In genomic region chr1:139346602-139347371, GRCm38 (mm10) we compare ENCODE assay signal across 8 mouse cellular contexts. TPM values are rescaled to one million over a fixed set of nuclear protein-coding genes. Genes with fewer than 3 reads are reported as not detected.
DNase-seq lines count a peak whose midpoint lies in the region; ATAC-seq and TF ChIP-seq lines count a peak whose summit lies in the region.

No protein-coding gene starts in this region.

- H3K4me2 ChIP-seq in embryonic facial prominence, embryonic 14.5 days (ENCODE audit: low read depth, low read length), result no peak overlapping the region
- no peak overlapping the region for H3K4me2 ChIP-seq in midbrain, postnatal 0 days (ENCODE audit: low read depth, low read length, poor library complexity, severe bottlenecking)

- peaks cover 5% of the 10 kb centered on the region for H3K4me1 ChIP-seq in embryonic facial prominence, embryonic 14.5 days (ENCODE audit: control insufficient read depth, insufficient read depth, low read length)
- H3K4me1 ChIP-seq in midbrain, postnatal 0 days (ENCODE audit: insufficient read depth, low read length), result peaks cover 5% of the 10 kb centered on the region; the same call in 1 of the 2 replicates

- H3K27ac ChIP-seq in embryonic facial prominence, embryonic 14.5 days (replicated peaks; ENCODE audit: low read depth, low read length), result 0 out of 2 replicates have a peak overlapping the region, but pooled peaks have one; percentile 28
- H3K27ac ChIP-seq in midbrain, postnatal 0 days (ENCODE audit: low read depth, low read length), result peak overlapping the region; percentile 52

- no peak overlapping the region for H3K4me3 ChIP-seq in embryonic facial prominence, embryonic 14.5 days (ENCODE audit: low read depth, low read length)
- H3K4me3 ChIP-seq in midbrain, postnatal 0 days (ENCODE audit: low read depth, low read length), result no peak overlapping the region

- H3K9me3 ChIP-seq in embryonic facial prominence, embryonic 14.5 days (ENCODE audit: control insufficient read depth, low read length), result no peaks in the 10 kb centered on the region
- H3K9me3 ChIP-seq in midbrain, postnatal 0 days (ENCODE audit: low read length), result no peaks in the 10 kb centered on the region

- POLR2A ChIA-PET in Patski (lab: Charles Lee), result interaction anchor here (0.6 kb wide), 1 partner anchor 7 kb away, joined by 3 read pairs; no protein-coding TSS in a partner anchor

- no peak overlapping the region for H3K9ac ChIP-seq in embryonic facial prominence, embryonic 14.5 days (ENCODE audit: low read depth, low read length)
- no peak overlapping the region for H3K9ac ChIP-seq in midbrain, postnatal 0 days (replicated peaks; ENCODE audit: low read length, poor library complexity, severe bottlenecking)

- H3K27me3 ChIP-seq in Patski, result peaks cover 36% of the 10 kb centered on the region
- H3K27me3 ChIP-seq in embryonic facial prominence, embryonic 14.5 days (replicated peaks; ENCODE audit: control insufficient read depth, insufficient read depth, low read length), result no peaks in the 10 kb centered on the region
- H3K27me3 ChIP-seq in midbrain, postnatal 0 days (ENCODE audit: insufficient read depth, low read length), result no peaks in the 10 kb centered on the region

- in situ Hi-C loops in Patski (cut with MboI; ENCODE audit: low pct_unique_long_range_greater_than_20kb), result no loop called here

- no peaks in the 10 kb centered on the region for H3K36me3 ChIP-seq in embryonic facial prominence, embryonic 14.5 days (ENCODE audit: control insufficient read depth, insufficient read depth, low read length)
- no peaks in the 10 kb centered on the region for H3K36me3 ChIP-seq in midbrain, postnatal 0 days (ENCODE audit: insufficient read depth, low read length)

- DNase-seq in Patski (ENCODE audit: low read depth, low spot score), result peak; percentile 13
- peak; percentile 79 for DNase-seq in embryonic facial prominence, embryonic 14.5 days (ENCODE audit: low spot score)
- peak; percentile 40 to 45 for DNase-seq in layer of hippocampus, adult 8-10 months (ENCODE audit: low spot score in 2 of 2)
- DNase-seq in midbrain, postnatal 0 days (ENCODE audit: low spot score), result peak; percentile 87
- DNase-seq in gastrocnemius, adult 8-10 months (ENCODE audit: low spot score in 2 of 2), result no peak
- no peak for DNase-seq in urinary bladder, adult 18-20 months (ENCODE audit: low spot score in 2 of 2)
- DNase-seq in thymus, adult 18-20 months, result no peak

- TF ChIP-seq CTCF in Patski (IDR thresholded peaks at IDR 0.05), result no peak
- no peak for TF ChIP-seq CTCF in midbrain, postnatal 0 days (IDR thresholded peaks at IDR 0.05)

- CTCF ChIA-PET in Patski (lab: Charles Lee), result no interaction called here

- 32% methylated on average over 11 of the region's 11 CpGs for WGBS in embryonic facial prominence, embryonic 14.5 days
- WGBS in midbrain, postnatal 0 days, result 32% methylated on average over 11 of the region's 11 CpGs

- peak; percentile 65 for ATAC-seq in Patski
- ATAC-seq in embryonic facial prominence, embryonic 14.5 days (ENCODE audit: low read depth), result peak; percentile 91
- peak; percentile 90 for ATAC-seq in midbrain, postnatal 0 days (ENCODE audit: low FRiP score)
- no peak for ATAC-seq in megakaryocyte-erythroid progenitor cell, adult 5-6 weeks (replicated peaks; ENCODE audit: low FRiP score, low TSS enrichment, poor library complexity, severe bottlenecking)

RNA-seq across cellular contexts. Expression of gene Crb1, which starts 30.1 kb away (rescaled TPM):
- 0.06 TPM for polyA plus RNA-seq in Patski (2021)
- 0.10 and 0.34 TPM in 2 replicates for polyA plus RNA-seq in embryonic facial prominence, embryonic 14.5 days (2014; fragmentation: Nextera tagmentation; extraction: Ambion mirVana)
- total RNA-seq in layer of hippocampus, adult 8-10 months (2022), result under 1 TPM; 0.52 to 0.73 (median 0.65) TPM
- total RNA-seq in midbrain, postnatal 0 days (2014; rRNA removed), result 3.0 and 7.9 TPM in 2 replicates
- polyA plus RNA-seq in midbrain, postnatal 0 days (2015; fragmentation: Nextera tagmentation; extraction: Ambion mirVana), result 1.1 and 1.8 TPM in 2 replicates
- not detected for total RNA-seq in gastrocnemius, adult 8-10 months (2022)
- total RNA-seq in megakaryocyte-erythroid progenitor cell, adult 5-6 weeks (2014; fragmentation: Nextera tagmentation), result not detected in 2 replicates
- not detected in 2 replicates for total RNA-seq in megakaryocyte-erythroid progenitor cell, adult 5-6 weeks (2017)

Comparison
In these comparisons a context has a peak if more than half of its experiments do, and no peak if none do; other contexts are left out.
1. DNase-seq: peak in Patski (single experiment), embryonic facial prominence, embryonic 14.5 days (single experiment), layer of hippocampus, adult 8-10 months (2 of 2) and midbrain, postnatal 0 days (single experiment); none in gastrocnemius, adult 8-10 months (0 of 2), urinary bladder, adult 18-20 months (0 of 2) and thymus, adult 18-20 months (0 of 2).